Mouse (Mus musculus) spleen, adult 2 months (tissue): Measurements from ENCODE around the gene Kcnab1. TPM values are rescaled to one million over a fixed set of nuclear protein-coding genes. Genes with fewer than 3 reads are reported as not detected.

Experiments
- DNase-seq, 2 experiments: peaks; one replicate each; pipeline versions ENCODE4 v3.0.0 to v3.0.0-alpha.2; 2012 to 2021; ENCODE audit warnings: low spot score in 2 of 2, low read depth in 1 of 2
- H3K27ac ChIP-seq: fragments of 200-500 bp; 2 replicates; pipeline ENCODE4 v1.5.1; 2012; ENCODE audit warnings: low read length, inconsistent platforms; ENCODE audit not compliant: insufficient read depth
- H3K27me3 ChIP-seq: fragments of 200-500 bp; 2 replicates; pipeline ENCODE4 v1.6.1; 2012; ENCODE audit warnings: mild to moderate bottlenecking, moderate library complexity, low read length, inconsistent platforms; ENCODE audit not compliant: control insufficient read depth, insufficient read depth
- H3K36me3 ChIP-seq: fragments of 200-500 bp; 2 replicates; pipeline ENCODE4 v1.6.1; 2012; ENCODE audit warnings: mild to moderate bottlenecking, low read length, inconsistent platforms; ENCODE audit not compliant: control insufficient read depth, insufficient read depth
- H3K4me1 ChIP-seq: fragments of 200-500 bp; 2 replicates; pipeline ENCODE4 v1.6.1; 2011; ENCODE audit warnings: inconsistent platforms; ENCODE audit not compliant: control insufficient read depth, insufficient read depth, insufficient read length
- H3K4me3 ChIP-seq: fragments of 200-500 bp; 2 replicates; pipeline ENCODE4 v1.5.1; 2011; ENCODE audit warnings: mild to moderate bottlenecking, inconsistent platforms; ENCODE audit not compliant: insufficient read depth, insufficient read length; ENCODE audit errors: extremely low read depth
- CTCF ChIP-seq: fragments of 200-500 bp; IDR thresholded peaks from 2 replicates; pipeline ENCODE4 v1.5.1; 2011; ENCODE audit warnings: mild to moderate bottlenecking, inconsistent platforms; ENCODE audit not compliant: insufficient read depth, insufficient read length, insufficient replicate concordance; ENCODE audit errors: extremely low read depth
- POLR2A ChIP-seq: fragments of 200-500 bp; IDR thresholded peaks from 2 replicates; pipeline ENCODE4 v1.6.1; 2011; ENCODE audit warnings: low read depth, low read length, inconsistent platforms
- WGBS: fragments of 180-500 bp; shearing (Covaris S2); methylation state at CpG from one replicate; pipeline ENCODE4 v1.1.7; 2018; 5-methylcytosine and 5-hydroxymethylcytosine counted together
- polyA plus RNA-seq: library from polyadenylated mRNA; depleted of rRNA; stranded (reverse); fragments of >200 nt; gene quantifications from 2 replicates; pipeline ENCODE4 v1.2.3, GENCODE M21; 2012

Gene Kcnab1
- polyA plus RNA-seq, 1 experiment = 0.16 TPM

GRCm38 (mm10) chr3:65203361-65204117 is 94.4 kb downstream of the Kcnab1 start:
- H3K27me3 ChIP-seq = no peaks in the 10 kb centered on the region
- TF ChIP-seq CTCF (no peak), POLR2A (no peak)
- no peaks in the 10 kb centered on the region for H3K36me3 ChIP-seq
- H3K4me3 ChIP-seq = no peak overlapping the region
- no peak overlapping the region for H3K27ac ChIP-seq
- no peaks in the 10 kb centered on the region for H3K4me1 ChIP-seq
- DNase-seq = no peak
- WGBS = 68% methylated on average over 8 of the region's 8 CpGs

DNA sequence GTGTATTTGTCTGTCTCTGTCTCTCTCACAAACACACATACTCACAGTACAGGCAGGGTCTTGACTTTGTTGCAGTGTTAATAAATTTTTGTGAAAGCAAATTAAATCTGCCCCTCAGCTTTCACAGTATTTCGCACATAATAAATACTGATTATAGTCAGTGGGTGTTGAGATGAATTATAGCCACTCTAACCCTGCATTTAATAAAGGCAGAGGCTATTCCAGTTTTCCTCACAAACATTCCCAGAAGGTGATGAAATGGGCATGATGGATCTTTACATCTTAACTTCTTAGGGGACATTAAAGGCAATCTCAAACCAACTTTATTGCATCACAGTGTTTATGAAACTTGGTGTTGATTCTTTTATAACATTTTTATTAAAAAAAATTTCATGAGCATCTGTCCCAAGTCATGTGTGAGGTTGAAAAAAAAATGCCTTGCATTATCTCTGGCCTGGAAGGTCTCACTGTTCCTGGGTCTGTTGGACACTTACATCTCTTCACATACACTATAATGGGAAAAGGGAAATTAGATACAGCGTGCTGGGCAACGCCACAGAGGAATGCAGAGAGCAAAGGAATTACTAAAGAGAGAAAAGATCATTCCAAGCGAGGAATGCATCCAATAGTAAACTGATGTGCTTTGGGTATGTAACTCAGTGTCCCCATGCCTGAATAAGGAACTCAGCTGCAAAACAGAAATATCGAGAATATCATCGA is 95.3 kb downstream of the Kcnab1 start:
- WGBS = 88% methylated on average over 6 of the region's 6 CpGs
- Histone ChIP-seq H3K27me3 (no peaks in the 10 kb centered on the region), H3K27ac (no peak overlapping the region), H3K4me3 (no peak overlapping the region), H3K4me1 (no peaks in the 10 kb centered on the region), H3K36me3 (no peaks in the 10 kb centered on the region)
- DNase-seq = no peak
- no peak for TF ChIP-seq CTCF
- TF ChIP-seq POLR2A = no peak

GRCm38 (mm10) chr3:65205539-65206020 is 96.4 kb downstream of the Kcnab1 start:
- DNase-seq = no peak
- WGBS = 89% methylated on average over 8 of the region's 8 CpGs
- Histone ChIP-seq H3K27me3 (no peaks in the 10 kb centered on the region), H3K36me3 (no peaks in the 10 kb centered on the region), H3K4me1 (no peaks in the 10 kb centered on the region), H3K27ac (no peak overlapping the region), H3K4me3 (no peak overlapping the region)
- TF ChIP-seq POLR2A = no peak
- TF ChIP-seq CTCF = no peak

- no peaks in the 10 kb centered on the region for H3K36me3 ChIP-seq
- no peak for TF ChIP-seq CTCF
- no peak for TF ChIP-seq POLR2A
- no peak overlapping the region for H3K27ac ChIP-seq
- H3K4me1 ChIP-seq = no peaks in the 10 kb centered on the region
- DNase-seq = no peak
- 82% methylated on average over 2 of the region's 2 CpGs for WGBS
- H3K4me3 ChIP-seq = no peak overlapping the region
- no peaks in the 10 kb centered on the region for H3K27me3 ChIP-seq
Measured at GRCm38 (mm10) chr3:65213725-65214124, 104.5 kb downstream of the Kcnab1 start.

DNA sequence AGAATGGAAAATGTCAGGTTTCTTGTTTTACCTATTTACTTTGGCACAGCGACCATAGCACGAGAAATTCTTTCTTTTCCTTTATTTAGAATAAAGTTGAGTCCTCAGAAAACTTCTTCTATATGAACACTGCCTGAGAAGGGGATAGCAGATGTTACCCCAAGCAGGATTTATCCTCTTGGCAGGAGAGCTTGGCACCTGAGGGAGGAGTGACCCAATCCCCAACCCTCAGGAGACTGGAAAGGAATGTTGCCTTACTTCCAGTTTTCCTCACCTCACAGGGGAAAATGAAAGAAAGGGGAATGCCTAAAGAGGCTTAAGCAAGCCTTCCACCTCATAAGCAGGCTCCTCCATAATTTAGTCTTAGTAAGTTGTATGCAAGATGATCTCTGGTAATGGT is 105.5 kb downstream of the Kcnab1 start:
- no peak for TF ChIP-seq CTCF
- no peak for TF ChIP-seq POLR2A
- H3K27me3 ChIP-seq = no peaks in the 10 kb centered on the region
- no peak for DNase-seq
- H3K27ac ChIP-seq = no peak overlapping the region
- 76% methylated on average over 2 of the region's 2 CpGs for WGBS
- H3K36me3 ChIP-seq = no peaks in the 10 kb centered on the region
- H3K4me3 ChIP-seq = no peak overlapping the region
- H3K4me1 ChIP-seq = no peaks in the 10 kb centered on the region

GRCm38 (mm10) chr3:65217673-65218579 is 108.7 kb downstream of the Kcnab1 start:
- DNase-seq = no peak
- TF ChIP-seq POLR2A (no peak), CTCF (no peak)
- no peak overlapping the region for H3K4me3 ChIP-seq
- H3K27me3 ChIP-seq = no peaks in the 10 kb centered on the region
- no peak overlapping the region for H3K27ac ChIP-seq
- H3K4me1 ChIP-seq = no peaks in the 10 kb centered on the region
- WGBS = 88% methylated on average over 7 of the region's 7 CpGs
- H3K36me3 ChIP-seq = no peaks in the 10 kb centered on the region
